Comparison of ENCODE assay signal across 26 mouse cellular contexts in the genomic region with DNA sequence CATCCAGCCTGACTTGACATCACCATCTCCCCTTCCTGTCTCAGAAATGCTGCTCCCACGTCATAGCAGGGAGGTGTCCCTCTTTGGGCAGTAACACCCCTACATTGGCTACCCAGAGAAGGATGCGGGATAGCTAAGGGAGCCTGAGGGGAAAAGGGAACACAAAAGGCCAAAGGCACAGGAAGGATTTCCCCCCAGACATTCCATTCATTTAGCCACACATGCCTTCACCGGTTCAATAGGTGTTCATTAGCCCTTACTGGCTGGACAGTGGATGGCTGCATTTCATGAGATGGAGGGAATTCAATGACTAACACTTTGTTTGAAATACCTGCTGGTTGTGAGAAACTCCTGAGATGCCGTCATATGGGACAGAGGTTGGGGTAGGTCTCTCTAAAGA. TPM values are rescaled to one million over a fixed set of nuclear protein-coding genes. Genes with fewer than 3 reads are reported as not detected.
DNase-seq lines count a peak whose midpoint lies in the region; ATAC-seq and TF ChIP-seq lines count a peak whose summit lies in the region.
"Had no signal": no experiment of that assay in that cellular context is flagged by ENCODE, and none has a peak within 500 bp of the region (broad histone marks: within the 10 kb centered on the region; RNA-seq: fewer than 3 reads in every experiment).

No protein-coding gene starts in this region.

- no peak overlapping the region for H3K4me3 ChIP-seq in cerebellum, adult 2 months (replicated peaks; ENCODE audit: insufficient read depth, low read depth, low read length)
- H3K4me3 ChIP-seq in heart, embryonic 16.5 days (ENCODE audit: low read length) = no peak overlapping the region
- H3K4me3 ChIP-seq in lung, embryonic 15.5 days = no peak overlapping the region
- H3K4me3 ChIP-seq in embryonic facial prominence, embryonic 10.5 days = no peak overlapping the region
- H3K4me3 ChIP-seq: forebrain, embryonic 13.5 days; hindbrain, embryonic 15.5 days; layer of hippocampus, adult 2 months; limb, embryonic 15.5 days; liver, embryonic 15.5 days; neural tube, embryonic 12.5 days had no signal

- peak overlapping the region; percentile 27; the same call in 1 of the 2 replicates for H3K27ac ChIP-seq in cerebellum, adult 2 months (ENCODE audit: insufficient read depth, low read length)
- peak overlapping the region; percentile 52 for H3K27ac ChIP-seq in heart, embryonic 16.5 days (ENCODE audit: low read length)
- H3K27ac ChIP-seq in lung, embryonic 15.5 days = peak overlapping the region; percentile 92
- peak overlapping the region; percentile 66; the same call in 1 of the 2 replicates for H3K27ac ChIP-seq in embryonic facial prominence, embryonic 10.5 days (replicated peaks)
- H3K27ac ChIP-seq: forebrain, embryonic 13.5 days; hindbrain, embryonic 15.5 days; layer of hippocampus, adult 2 months; limb, embryonic 15.5 days; liver, embryonic 15.5 days; neural tube, embryonic 12.5 days had no signal

- DNase-seq in cerebellum, adult 2 months = peak in 1 of 2 experiments; percentile 7
- DNase-seq in cerebellum, postnatal 4 days (ENCODE audit: low spot score in 2 of 2) = no peak
- no peak for DNase-seq in heart, adult 11 months
- DNase-seq in lung, postnatal 36 days = no peak
- no peak for DNase-seq in embryonic facial prominence, embryonic 10.5 days (ENCODE audit: low spot score)
- no peak for DNase-seq in gastrocnemius, adult 8-10 months (ENCODE audit: low spot score in 2 of 2)
- DNase-seq: cerebellum, adult 11-12 months; cerebellum, postnatal 25 days; gastrocnemius, postnatal 36 days; heart, postnatal 10 days; kidney, postnatal 10 days; lung, postnatal 4 days; thymus, postnatal 14 days had no signal

- H3K9me3 ChIP-seq in heart, embryonic 16.5 days (replicated peaks; ENCODE audit: control insufficient read depth, low read length) = no peaks in the 10 kb centered on the region
- no peaks in the 10 kb centered on the region for H3K9me3 ChIP-seq in lung, embryonic 15.5 days
- no peaks in the 10 kb centered on the region for H3K9me3 ChIP-seq in embryonic facial prominence, embryonic 10.5 days
- H3K9me3 ChIP-seq: forebrain, embryonic 13.5 days; hindbrain, embryonic 15.5 days; limb, embryonic 15.5 days; liver, embryonic 15.5 days; neural tube, embryonic 12.5 days had no signal

- H3K4me2 ChIP-seq in heart, embryonic 16.5 days (ENCODE audit: low read depth, low read length) = no peak overlapping the region
- H3K4me2 ChIP-seq in lung, embryonic 15.5 days = no peak overlapping the region
- H3K4me2 ChIP-seq: hindbrain, embryonic 15.5 days; limb, embryonic 15.5 days; liver, embryonic 15.5 days; neural tube, embryonic 12.5 days had no signal

- peaks cover 3% of the 10 kb centered on the region; the same call in 1 of the 2 replicates for H3K36me3 ChIP-seq in heart, embryonic 16.5 days (ENCODE audit: control insufficient read depth, insufficient read depth)
- H3K36me3 ChIP-seq in lung, embryonic 15.5 days = peaks cover 7% of the 10 kb centered on the region; the same call in 1 of the 2 replicates
- peaks cover 64% of the 10 kb centered on the region for H3K36me3 ChIP-seq in embryonic facial prominence, embryonic 10.5 days (replicated peaks)
- H3K36me3 ChIP-seq: hindbrain, embryonic 15.5 days; liver, embryonic 15.5 days had no signal

- H3K9ac ChIP-seq in heart, embryonic 16.5 days (ENCODE audit: low read length) = peak overlapping the region; percentile 22; the same call in 1 of the 2 replicates
- H3K9ac ChIP-seq in lung, embryonic 15.5 days = no peak overlapping the region
- H3K9ac ChIP-seq: forebrain, embryonic 13.5 days; hindbrain, embryonic 15.5 days; limb, embryonic 15.5 days; liver, embryonic 15.5 days; neural tube, embryonic 12.5 days had no signal

- no peak for ATAC-seq in heart, embryonic 16.5 days (replicated peaks; ENCODE audit: extremely low read depth, insufficient read depth, low FRiP score)
- ATAC-seq in lung, embryonic 15.5 days (ENCODE audit: borderline replicate concordance, extremely low read depth, low FRiP score, low TSS enrichment) = no peak
- ATAC-seq: forebrain, embryonic 13.5 days; intestine, embryonic 16.5 days had no signal

- TF ChIP-seq CTCF in cerebellum, adult 2 months (IDR thresholded peaks at IDR 0.05; ENCODE audit: borderline replicate concordance, insufficient read depth, low read depth, low read length) = no peak

- no peak for TF ChIP-seq POLR2A in cerebellum, adult 2 months (IDR thresholded peaks at IDR 0.05; ENCODE audit: borderline replicate concordance, insufficient read depth, low read length)

- WGBS in cerebellum, adult 2 months = 82% methylated on average over 4 of the region's 4 CpGs
- WGBS in heart, embryonic 16.5 days = 70% methylated on average over 4 of the region's 4 CpGs
- WGBS in lung, embryonic 15.5 days = 57% methylated on average over 4 of the region's 4 CpGs
- WGBS in embryonic facial prominence, embryonic 10.5 days = 37% methylated on average over 4 of the region's 4 CpGs

- H3K4me1 ChIP-seq in cerebellum, adult 2 months (ENCODE audit: control insufficient read depth, insufficient read depth, low read length) = peaks cover 31% of the 10 kb centered on the region
- peaks cover 67% of the 10 kb centered on the region for H3K4me1 ChIP-seq in heart, embryonic 16.5 days (ENCODE audit: control insufficient read depth, insufficient read depth, low read length)
- H3K4me1 ChIP-seq in lung, embryonic 15.5 days = peaks cover 66% of the 10 kb centered on the region
- H3K4me1 ChIP-seq in embryonic facial prominence, embryonic 10.5 days = peaks cover 85% of the 10 kb centered on the region

- H3K27me3 ChIP-seq in cerebellum, adult 2 months (ENCODE audit: control insufficient read depth, insufficient read depth, low read length) = no peaks in the 10 kb centered on the region
- no peaks in the 10 kb centered on the region for H3K27me3 ChIP-seq in heart, embryonic 16.5 days (ENCODE audit: control insufficient read depth, insufficient read depth, low read length)
- no peaks in the 10 kb centered on the region for H3K27me3 ChIP-seq in lung, embryonic 15.5 days
- H3K27me3 ChIP-seq in embryonic facial prominence, embryonic 10.5 days (replicated peaks; ENCODE audit: low read depth, poor library complexity, severe bottlenecking) = no peaks in the 10 kb centered on the region
- H3K27me3 ChIP-seq: forebrain, embryonic 13.5 days; hindbrain, embryonic 15.5 days; limb, embryonic 15.5 days; liver, embryonic 15.5 days; neural tube, embryonic 12.5 days had no signal

RNA-seq across cellular contexts. Expression of gene Ccnjl, which starts 18.1 kb away (rescaled TPM):
- polyA plus RNA-seq in cerebellum, adult 2 months (2012; rRNA removed) = 8.4 and 10.5 TPM in 2 replicates
- 19.5 and 20.4 TPM in 2 replicates for polyA plus RNA-seq in heart, embryonic 16.5 days (2015; fragmentation: Nextera tagmentation; extraction: Ambion mirVana)
- 22.6 and 23.3 TPM in 2 replicates for polyA plus RNA-seq in lung, embryonic 15.5 days (2015; fragmentation: Nextera tagmentation; extraction: Ambion mirVana)
- polyA plus RNA-seq in embryonic facial prominence, embryonic 10.5 days (2016; fragmentation: Nextera tagmentation; extraction: Ambion mirVana) = 37.8 and 39.6 TPM in 2 replicates
- total RNA-seq in gastrocnemius, adult 8-10 months (2022) = under 1 TPM in 1 of 4 experiments, not detected in 3; 0.12 TPM

RNA-seq across cellular contexts. Expression of gene 4933415A04Rik, which starts 40.2 kb away (rescaled TPM):
- 1.5 and 1.6 TPM in 2 replicates for polyA plus RNA-seq in cerebellum, adult 2 months (2012; rRNA removed)
- polyA plus RNA-seq in heart, embryonic 16.5 days (2015; fragmentation: Nextera tagmentation; extraction: Ambion mirVana) = 4.5 and 5.5 TPM in 2 replicates
- 5.9 and 6.3 TPM in 2 replicates for polyA plus RNA-seq in lung, embryonic 15.5 days (2015; fragmentation: Nextera tagmentation; extraction: Ambion mirVana)
- 12.4 and 13.7 TPM in 2 replicates for polyA plus RNA-seq in embryonic facial prominence, embryonic 10.5 days (2016; fragmentation: Nextera tagmentation; extraction: Ambion mirVana)
- under 1 TPM in 1 of 4 experiments, not detected in 3; 0.15 TPM for total RNA-seq in gastrocnemius, adult 8-10 months (2022)
- total RNA-seq: gastrocnemius, postnatal 36 days had no signal

RNA-seq across cellular contexts. Expression of gene Fabp6, which starts 54.7 kb away (rescaled TPM):
- not detected in 2 replicates for polyA plus RNA-seq in cerebellum, adult 2 months (2012; rRNA removed)
- polyA plus RNA-seq in heart, embryonic 16.5 days (2015; fragmentation: Nextera tagmentation; extraction: Ambion mirVana) = 18.3 TPM in 1 of 2 replicates, not detected in the other
- not detected in 2 replicates for polyA plus RNA-seq in lung, embryonic 15.5 days (2015; fragmentation: Nextera tagmentation; extraction: Ambion mirVana)
- polyA plus RNA-seq in embryonic facial prominence, embryonic 10.5 days (2016; fragmentation: Nextera tagmentation; extraction: Ambion mirVana) = not detected in 2 replicates
- total RNA-seq in gastrocnemius, adult 8-10 months (2022) = not detected
- total RNA-seq: adrenal gland, postnatal 36 days; ES-E14; gastrocnemius, postnatal 36 days; heart, postnatal 10 days; layer of hippocampus, adult 2 months; left cerebral cortex, postnatal 36 days had no signal
- polyA plus RNA-seq: forebrain, embryonic 13.5 days; hindbrain, embryonic 15.5 days; liver, embryonic 15.5 days; neural tube, embryonic 12.5 days; testis, adult 2 months had no signal

Comparison
In these comparisons a context has a peak if more than half of its experiments do, and no peak if none do; other contexts are left out.
1. H3K27ac ChIP-seq: peak in every context shown above with its lines; median percentile 92 in lung, embryonic 15.5 days; 66 in embryonic facial prominence, embryonic 10.5 days; 52 in heart, embryonic 16.5 days; 27 in cerebellum, adult 2 months.